Mouse (Mus musculus) heart, embryonic 15.5 days (tissue): ENCODE measurements around the gene Mdh1. TPM values are rescaled to one million over a fixed set of nuclear protein-coding genes. Genes with fewer than 3 reads are reported as not detected.

Experiments
- microRNA-seq: library from miRNA; unstranded; fragments of <30 nt; microRNA quantifications from one replicate; pipeline ENCODE4, GENCODE M21; 2016
- polyA plus RNA-seq: library from polyadenylated mRNA; unstranded; fragments of >200 nt; fragmentation: Nextera tagmentation; extraction: Ambion mirVana; gene quantifications from 2 replicates; pipeline ENCODE4 v1.2.1, GENCODE M21; 2015

Gene Mdh1
- polyA plus RNA-seq, 1 experiment from 2014 or later = 1,790 TPM

Small RNAs within 50 kb of the gene (microRNA-seq; reads per million reads assigned to microRNA genes)
- not detected for gene Gm22990

Other genes starting within 250 kb of the Mdh1 start
- 149 and 175 TPM in 2 replicates for gene Ugp2, start 201.2 kb downstream of the Mdh1 start, polyA plus RNA-seq
- 6.7 and 7.7 TPM in 2 replicates for gene Wdpcp, start 132 bp downstream of the Mdh1 start, polyA plus RNA-seq